Mouse (Mus musculus) mouse embryonic stem cell (cell line): Measurements from ENCODE around the gene Stk32b.

Experiments
- in situ Hi-C, 2 experiments: fragments of 300-500 bp; cut with MboI; formaldehyde crosslinking; loops; 1 replicate in 1 of 2; 3 replicates in 1 of 2; pipeline ENCODE4 v1.14.3; 2019 to 2020; ENCODE audit warnings: low sequenced_read_pairs in 2 of 2, low pct_unique_long_range_greater_than_20kb in 1 of 2, mixed read lengths in 1 of 2; ENCODE audit not compliant: unreplicated experiment in 1 of 2

Gene Stk32b

DNA sequence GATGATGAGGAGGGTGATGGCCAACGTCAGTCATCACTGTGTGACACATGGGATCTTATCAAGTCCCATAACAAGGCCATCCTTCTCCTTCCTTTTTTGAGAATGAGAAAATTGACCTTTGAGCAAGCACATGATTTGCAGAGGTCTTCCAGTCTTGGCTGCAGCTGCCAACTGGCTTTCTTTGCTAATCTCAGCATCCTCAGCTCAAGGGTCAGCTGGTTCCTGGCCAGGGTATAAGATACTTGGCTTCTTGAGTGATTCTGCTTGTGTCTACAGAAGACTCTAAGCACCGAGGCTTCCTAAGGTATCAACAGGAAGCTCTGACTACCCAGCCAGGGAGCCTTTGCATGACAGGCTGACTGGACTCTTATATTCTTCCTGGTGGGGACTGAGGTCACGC lies 269.4 kb downstream of the Stk32b start:
- in situ Hi-C loops: no loop called here

DNA sequence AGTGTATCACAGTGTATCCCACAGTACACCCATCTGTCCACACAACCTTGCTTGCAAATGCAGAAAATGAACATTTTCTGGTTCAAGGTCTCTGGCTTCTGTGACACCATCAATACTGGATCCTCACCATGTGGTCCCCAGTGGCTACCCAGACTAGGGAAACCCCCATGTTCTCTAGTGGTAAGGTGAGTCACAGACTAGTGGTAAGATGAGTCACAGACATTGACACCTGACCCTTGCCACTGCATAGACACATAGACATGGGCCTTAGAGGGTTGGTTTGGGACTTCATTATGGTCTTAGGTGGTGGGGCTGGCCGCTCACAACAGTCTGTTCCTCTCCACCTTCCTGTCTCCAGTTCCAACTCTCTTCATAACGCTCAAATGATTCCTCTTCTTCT lies 274.2 kb downstream of the Stk32b start:
- in situ Hi-C loops: no loop called here

DNA sequence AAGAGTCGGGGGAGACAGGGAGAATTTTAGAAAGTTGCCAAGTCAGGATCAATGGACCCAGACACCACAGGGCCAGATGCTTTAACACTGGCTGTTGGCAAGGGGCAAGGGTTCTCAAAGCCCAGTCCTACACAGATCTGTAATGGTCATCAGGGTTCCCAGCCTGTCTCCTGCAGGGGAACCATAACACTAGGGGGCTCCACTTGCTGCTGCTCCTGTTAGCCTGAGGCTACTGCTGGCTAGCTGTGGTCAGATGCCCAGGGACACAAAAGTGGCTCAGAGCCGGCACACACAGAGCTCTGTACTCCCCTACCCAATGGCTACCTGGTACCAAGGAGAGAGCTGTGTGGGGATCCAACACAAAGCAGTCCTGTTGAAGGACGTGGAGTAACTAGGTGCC lies 281.6 kb downstream of the Stk32b start:
- in situ Hi-C loops: no loop called here

DNA sequence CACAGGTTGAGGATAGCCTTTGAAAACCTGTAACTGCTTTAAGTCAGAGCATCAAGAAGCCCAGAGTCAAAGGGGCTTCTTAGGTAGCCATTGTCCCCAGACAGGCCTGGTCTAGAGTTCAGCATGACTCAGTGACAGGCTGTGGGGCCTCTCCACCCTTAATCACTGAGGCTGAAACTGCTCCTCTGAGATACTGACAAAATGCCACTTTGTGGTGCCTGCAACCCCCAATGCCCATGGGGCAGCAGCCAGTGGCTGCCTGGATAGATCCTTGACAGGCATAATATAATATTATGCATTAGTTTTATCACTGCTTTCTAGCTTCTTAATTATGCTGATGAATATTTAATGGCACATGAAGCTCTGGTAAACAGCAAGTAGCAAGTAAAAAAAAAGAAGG lies 289.8 kb downstream of the Stk32b start:
- in situ Hi-C loops: no loop called here

DNA sequence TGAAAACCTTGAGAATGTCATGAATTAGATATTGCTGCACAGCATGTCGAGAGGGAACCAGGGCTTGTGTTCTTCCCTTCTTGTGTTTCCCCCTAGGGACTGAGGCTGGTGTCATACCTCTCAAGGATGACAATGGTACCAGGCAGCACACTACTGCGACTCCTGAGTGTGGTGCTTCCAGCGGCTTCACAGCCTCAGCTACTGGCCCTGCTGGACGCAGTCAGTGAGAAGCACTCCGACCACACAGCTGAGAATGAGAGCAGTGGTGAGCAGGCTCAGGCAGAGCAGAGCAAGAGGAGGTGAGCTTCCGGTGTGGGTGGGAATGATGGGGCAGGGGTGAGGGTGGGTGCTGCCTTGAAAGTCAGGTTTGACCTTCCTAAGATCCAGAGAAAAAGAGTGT lies 297.9 kb downstream of the Stk32b start:
- in situ Hi-C loops: no loop called here
